Mouse (Mus musculus) c-Kit-positive CD71-negative TER-119-negative erythroid progenitor cells, embryonic 14.5 days (primary cell): ENCODE data around the gene Rftn2.
A peak's percentile ranks its signal among the peaks of the same experiment; 100 is the strongest.

Experiments
- DNase-seq: peaks from one replicate; pipeline ENCODE4 v3.0.0-alpha.2; 2013; ENCODE audit warnings: low read depth

Rftn2 gene

GRCm38 (mm10) chr1:55210202-55210965, 16.2 kb downstream of the Rftn2 start:
- peak; percentile 34 for DNase-seq

DNA sequence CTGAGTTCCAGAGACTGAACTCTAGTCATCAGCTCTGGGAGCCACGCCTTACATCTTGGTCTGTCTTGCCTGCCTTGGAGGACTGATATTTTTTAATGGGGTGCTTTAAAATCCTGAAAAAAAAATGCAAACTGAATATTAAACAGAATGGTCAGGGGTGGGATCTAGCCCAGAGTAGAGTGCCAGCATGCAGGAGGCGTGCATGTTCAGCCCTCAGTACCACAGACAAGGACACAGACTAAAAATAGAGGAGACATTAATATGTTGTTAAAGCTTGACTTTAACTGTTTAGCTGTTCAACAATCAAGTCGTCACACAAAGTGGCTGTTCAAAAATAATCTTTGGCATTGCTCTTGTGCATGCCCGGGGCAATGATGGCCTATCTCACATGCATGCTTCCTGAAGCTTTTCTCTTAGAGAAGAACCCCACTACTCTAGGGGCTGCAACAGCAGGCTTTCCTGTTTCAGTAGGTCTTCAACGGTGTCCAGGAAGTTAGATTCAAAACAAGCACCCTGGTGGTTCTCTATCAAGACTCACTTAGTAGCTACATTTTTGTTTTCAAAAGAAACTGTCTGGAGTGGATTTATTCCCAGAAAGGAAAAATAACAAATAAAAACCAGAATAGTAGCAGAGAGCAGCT, 18.0 kb downstream of the Rftn2 start:
- no peak for DNase-seq

- no peak for DNase-seq
Measured at GRCm38 (mm10) chr1:55207561-55207960, 19.0 kb downstream of the Rftn2 start.

DNA sequence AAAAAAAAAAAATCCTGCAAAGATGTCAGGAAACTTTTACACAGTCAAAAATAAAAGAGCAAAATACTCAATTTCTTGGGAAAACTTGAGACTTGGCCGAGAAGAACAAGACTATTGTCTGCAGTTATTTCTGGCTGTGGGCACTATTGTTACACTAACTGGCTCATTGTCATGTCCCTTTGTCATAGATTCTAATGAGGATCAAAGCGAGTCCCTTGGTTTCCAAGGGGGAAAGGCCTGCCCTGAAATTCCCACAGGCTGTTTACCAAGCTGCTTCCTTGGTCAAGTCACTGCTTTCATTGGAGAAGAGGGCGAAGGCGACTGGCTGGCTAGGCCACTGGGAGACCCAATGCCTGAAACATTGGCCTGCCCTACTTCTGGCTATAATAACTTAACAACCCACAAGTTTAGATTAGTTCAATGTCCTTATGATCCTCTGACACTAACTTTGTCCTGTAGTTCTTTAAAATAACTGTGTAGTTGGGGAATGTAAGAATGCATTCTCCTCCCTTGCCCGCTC, 20.7 kb downstream of the Rftn2 start:
- DNase-seq, result no peak

- DNase-seq, result no peak
Measured at GRCm38 (mm10) chr1:55201850-55202752, 24.5 kb downstream of the Rftn2 start.

DNA sequence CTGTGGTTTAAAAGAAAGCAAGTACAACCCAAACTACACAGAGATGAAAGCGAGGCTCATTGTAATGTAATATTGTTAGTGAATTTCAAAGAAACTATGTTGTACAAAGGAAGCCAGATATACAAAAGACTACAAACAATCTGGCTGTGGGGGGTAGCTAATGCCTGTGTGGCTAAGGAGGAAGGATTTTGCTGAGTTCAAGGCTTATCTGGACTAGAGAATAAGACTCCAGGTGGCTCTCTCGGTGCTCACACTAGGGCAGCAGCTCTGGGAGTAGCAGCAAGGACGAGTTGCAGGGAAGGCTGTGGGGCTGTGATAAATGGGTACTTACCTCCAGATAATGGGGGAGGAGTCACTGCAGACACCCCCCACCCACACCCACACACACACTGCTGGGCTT, 27.9 kb downstream of the Rftn2 start:
- no peak for DNase-seq

GRCm38 (mm10) chr1:55196327-55197003, 30.1 kb downstream of the Rftn2 start:
- no peak for DNase-seq

- DNase-seq, result no peak
Measured at GRCm38 (mm10) chr1:55195021-55195420, 31.6 kb downstream of the Rftn2 start.

DNA sequence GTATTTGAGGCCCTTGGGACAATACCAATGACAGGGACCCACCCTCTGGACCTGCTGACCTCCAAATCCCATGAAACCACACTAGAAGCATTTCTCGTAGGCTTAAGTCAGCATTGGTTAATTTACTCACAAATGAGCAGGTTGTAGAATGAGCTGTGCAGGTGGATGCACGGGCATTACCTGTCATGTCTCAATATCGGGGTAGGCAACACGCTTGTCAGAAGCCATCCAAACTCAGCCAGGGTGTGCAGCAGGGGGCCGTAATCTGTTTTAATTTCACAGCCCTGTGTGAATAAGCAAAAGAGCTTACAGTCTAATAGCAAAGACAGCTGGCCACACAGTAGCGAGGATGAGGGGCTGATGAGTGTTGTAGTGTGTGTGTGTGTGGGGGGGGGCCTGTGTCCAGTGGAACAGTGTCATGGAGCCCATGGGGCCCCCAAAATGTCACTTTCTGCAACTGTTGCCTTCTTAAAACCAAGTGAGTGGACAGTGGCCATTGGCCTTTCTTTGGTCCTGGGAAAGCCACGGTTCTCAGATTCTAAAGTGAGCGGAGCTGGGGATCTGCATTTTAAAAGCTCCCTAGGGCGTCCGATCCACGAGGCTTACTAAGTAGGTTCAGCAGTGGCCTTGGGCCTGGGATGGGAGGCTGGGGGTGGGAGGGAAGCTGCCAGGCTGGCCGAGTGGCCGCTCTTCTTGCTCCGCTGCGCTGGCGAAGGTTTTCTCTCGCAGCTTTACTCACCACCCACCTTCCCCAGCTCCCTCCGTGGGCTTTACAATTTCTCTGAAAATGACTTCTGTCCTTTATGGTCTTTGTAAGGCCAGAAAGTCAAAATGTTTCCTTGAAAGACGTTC, 32.3 kb downstream of the Rftn2 start:
- DNase-seq, result no peak

GRCm38 (mm10) chr1:55193316-55193715, 33.3 kb downstream of the Rftn2 start:
- DNase-seq, result no peak

- no peak for DNase-seq
Measured at GRCm38 (mm10) chr1:55192824-55193223, 33.8 kb downstream of the Rftn2 start.

DNA sequence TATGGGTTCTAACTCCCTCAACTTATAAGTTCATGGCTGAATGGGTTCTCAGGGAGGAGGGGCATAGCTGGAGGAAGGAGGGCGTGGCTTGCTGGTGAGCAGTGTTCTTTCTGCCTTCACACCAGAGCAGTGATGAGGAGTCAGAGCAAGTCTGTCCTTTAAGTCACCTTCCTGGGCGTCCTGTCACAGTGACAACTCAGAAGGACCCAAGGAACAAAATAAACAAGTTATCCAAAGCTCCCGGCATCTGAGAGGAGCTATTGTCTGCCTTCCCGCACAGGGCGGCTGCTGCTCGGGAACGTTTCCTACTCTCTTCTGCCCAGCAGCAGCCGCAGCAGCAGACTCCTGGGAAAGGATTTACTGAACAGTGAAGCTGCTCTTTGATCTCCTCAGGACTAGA, 34.6 kb downstream of the Rftn2 start:
- no peak for DNase-seq

GRCm38 (mm10) chr1:55186592-55187210, 39.9 kb downstream of the Rftn2 start:
- no peak for DNase-seq

GRCm38 (mm10) chr1:55185718-55186117, 40.9 kb downstream of the Rftn2 start:
- DNase-seq, result no peak

DNA sequence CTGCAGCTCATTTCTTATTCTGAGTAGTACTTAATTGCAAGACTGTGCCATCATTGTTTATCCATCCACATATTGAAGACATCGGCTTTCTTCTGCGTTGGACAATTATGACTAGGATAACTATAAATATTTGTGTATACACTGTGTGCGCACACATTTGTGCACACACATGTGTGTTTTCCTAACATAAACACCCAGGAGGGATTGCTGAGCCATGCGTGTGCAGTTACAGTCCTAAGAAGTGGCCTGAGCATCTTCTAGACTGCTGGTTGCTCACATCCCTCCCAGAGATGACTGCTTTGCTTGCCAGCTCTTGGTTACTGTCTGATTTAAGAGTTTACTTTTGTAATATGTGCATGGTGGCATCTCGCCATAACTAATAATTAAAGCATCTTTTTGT, 44.2 kb downstream of the Rftn2 start:
- DNase-seq, result no peak

- DNase-seq, result no peak
Measured at GRCm38 (mm10) chr1:55179917-55180566, 46.5 kb downstream of the Rftn2 start.

DNA sequence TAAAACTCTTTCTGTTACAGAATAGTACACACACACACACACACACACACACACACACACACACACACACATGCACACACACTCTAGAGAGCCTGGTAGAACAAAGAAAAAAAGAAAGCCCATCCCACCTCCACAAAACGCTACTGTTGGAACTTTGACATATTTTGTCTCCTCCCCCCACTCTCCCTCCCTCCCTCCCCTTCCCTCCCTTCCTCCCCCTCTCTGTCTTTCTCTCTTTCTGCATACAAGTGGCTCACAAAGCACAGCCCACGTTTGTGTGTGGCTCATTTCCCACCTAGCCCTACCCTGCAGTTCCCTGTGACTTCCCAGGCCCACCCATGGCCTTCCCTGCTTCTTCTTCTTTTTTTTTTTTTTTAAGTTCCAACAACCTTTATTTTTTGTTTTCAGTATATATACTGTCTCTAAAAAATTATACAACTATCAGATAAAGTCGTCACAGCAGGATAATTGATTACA, 52.0 kb downstream of the Rftn2 start:
- no peak for DNase-seq

DNA sequence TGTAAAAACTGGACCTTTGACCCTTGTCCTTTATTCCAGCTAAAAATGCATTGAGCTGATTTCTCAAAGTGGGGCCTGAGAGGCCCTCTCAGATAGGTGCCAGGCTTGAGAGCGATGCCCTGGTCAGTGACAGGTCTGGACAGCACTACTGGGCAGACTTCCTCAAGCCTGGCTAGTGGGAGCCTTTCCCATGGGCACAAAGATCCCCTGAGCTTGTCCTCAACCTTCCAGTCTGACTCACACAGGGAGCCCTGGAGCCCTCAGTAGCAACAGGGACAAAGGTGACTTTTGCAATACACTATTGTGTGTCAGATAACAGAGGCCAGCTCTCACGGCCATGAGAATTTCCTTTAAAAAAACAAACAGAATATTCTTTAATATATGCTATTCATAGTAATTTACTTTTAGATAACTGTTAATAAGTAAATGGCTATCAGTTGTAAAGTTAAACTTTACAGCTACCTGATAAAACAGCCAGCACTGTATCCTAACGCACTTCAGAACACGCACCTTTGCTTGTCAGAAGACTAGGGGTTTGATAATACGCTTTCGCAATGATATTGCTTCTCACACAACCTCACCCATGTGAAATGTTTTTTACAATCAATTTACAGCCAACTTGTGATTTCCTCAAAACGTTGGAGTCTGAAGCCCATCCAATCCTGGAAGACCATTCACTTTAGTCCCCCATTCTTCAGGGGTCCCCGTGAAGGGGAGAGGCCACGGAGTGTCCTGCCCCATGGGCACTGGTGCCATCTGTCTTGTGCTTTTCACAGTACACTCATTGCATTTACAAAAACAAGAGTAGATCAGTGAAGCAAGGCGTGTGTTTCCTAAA, 52.6 kb downstream of the Rftn2 start:
- DNase-seq, result no peak
